Mouse (Mus musculus) cortical plate, adult 2 months (tissue): ENCODE results near the gene Sema4g.

ENCODE experiments used
- CTCF ChIP-seq: fragments of 200-500 bp; IDR thresholded peaks from 2 replicates; pipeline ENCODE4 v1.5.1; 2011; ENCODE audit warnings: mild to moderate bottlenecking, control low read depth, low read length; ENCODE audit not compliant: insufficient read depth; ENCODE audit errors: extremely low read depth
- POLR2A ChIP-seq: fragments of 200-500 bp; IDR thresholded peaks from 2 replicates; pipeline ENCODE4 v1.6.1; 2011; ENCODE audit warnings: mild to moderate bottlenecking, low read length, control low read depth; ENCODE audit not compliant: insufficient read depth; ENCODE audit errors: extremely low read depth

- TF ChIP-seq POLR2A (no peak), CTCF (no peak)
Observed at GRCm38 (mm10) chr19:45026958-45027670, 38.2 kb downstream of the Sema4g start.
